Mouse (Mus musculus) heart, postnatal 0 days (tissue): ENCODE measurements around the gene Atf7ip2. TPM values are rescaled to one million over a fixed set of nuclear protein-coding genes. Genes with fewer than 3 reads are reported as not detected.
"Not testable (repeated sequence)": the region's sequence is repeated elsewhere in the genome, so short reads cannot be mapped to it uniquely, and the experiment has no call there.

Experiments used
- ATAC-seq: fragments of 200-750 bp; cut with Nextera tagmentation; 2 replicates; pipeline ENCODE4 v1.8.0; 2017; ENCODE audit warnings: low read depth, moderate number of reproducible peaks, moderate library complexity; ENCODE audit not compliant: insufficient read depth
- DNase-seq: peaks from one replicate; pipeline ENCODE4 v3.0.0-alpha.2; 2016; ENCODE audit warnings: low spot score
- H3K27ac ChIP-seq: fragments of 300-500 bp; sonication (generic); 2 replicates; pipeline ENCODE4 v1.5.1; 2014; ENCODE audit warnings: low read depth, mild to moderate bottlenecking
- H3K27me3 ChIP-seq: fragments of 300-500 bp; sonication (generic); 2 replicates; pipeline ENCODE4 v1.6.1; 2014; ENCODE audit warnings: low read length, mixed read lengths; ENCODE audit not compliant: control insufficient read depth, insufficient read depth
- H3K36me3 ChIP-seq: fragments of 300-500 bp; sonication (generic); replicated peaks from 2 replicates; pipeline ENCODE4 v1.6.1; 2014; ENCODE audit warnings: low read length, mixed read lengths; ENCODE audit not compliant: control insufficient read depth, insufficient read depth
- H3K4me1 ChIP-seq: fragments of 300-500 bp; sonication (generic); 2 replicates; pipeline ENCODE4 v1.6.1; 2014; ENCODE audit warnings: antibody characterized with exemption; ENCODE audit not compliant: control insufficient read depth, insufficient read depth
- H3K4me2 ChIP-seq: fragments of 300-500 bp; sonication (generic); 2 replicates; pipeline ENCODE4 v1.6.1; 2014; ENCODE audit warnings: low read depth, mild to moderate bottlenecking, low read length, moderate library complexity
- H3K4me3 ChIP-seq: fragments of 300-500 bp; sonication (generic); 2 replicates; pipeline ENCODE4 v1.5.1; 2014; ENCODE audit warnings: low read depth, low read length
- H3K9ac ChIP-seq: fragments of 300-500 bp; sonication (generic); replicated peaks from 2 replicates; pipeline ENCODE4 v1.6.1; 2014; ENCODE audit warnings: low read depth, low read length, mixed read lengths
- H3K9me3 ChIP-seq: fragments of 300-500 bp; sonication (generic); replicated peaks from 2 replicates; pipeline ENCODE4 v1.6.1; 2016; ENCODE audit warnings: low read length; ENCODE audit not compliant: control insufficient read depth
- CTCF ChIP-seq: IDR thresholded peaks from 2 replicates; pipeline ENCODE4 v1.5.1; 2016; ENCODE audit warnings: antibody characterized with exemption, control low read depth, low read depth
- EP300 ChIP-seq: IDR thresholded peaks from 2 replicates; pipeline ENCODE4 v1.6.1; 2016; ENCODE audit warnings: antibody characterized with exemption, low read depth
- WGBS: fragments of 180-500 bp; shearing (Covaris S2); extraction: QIAGEN DNeasy Blood & Tissue Kit; methylation state at CpG from one replicate; pipeline ENCODE4 v1.1.7; 2014; 5-methylcytosine and 5-hydroxymethylcytosine counted together
- polyA plus RNA-seq: library from polyadenylated mRNA; unstranded; fragments of >200 nt; fragmentation: Nextera tagmentation; extraction: Ambion mirVana; gene quantifications from 2 replicates; pipeline ENCODE4 v1.2.1, GENCODE M21; 2015
- total RNA-seq: library from RNA; depleted of rRNA; stranded (reverse); fragments of >200 nt; gene quantifications from 2 replicates; pipeline ENCODE4 v1.2.3, GENCODE M21; 2014; ENCODE audit warnings: low replicate concordance

Gene Atf7ip2
- total and polyA plus RNA-seq, 2 experiments from 2014 or later, result 0.10 TPM; not detected in 1

- ATAC-seq, result no peak
- Histone ChIP-seq H3K27ac (no peak overlapping the region), H3K27me3 (no peaks in the 10 kb centered on the region), H3K4me2 (no peak overlapping the region), H3K36me3 (no peaks in the 10 kb centered on the region), H3K9me3 (no peaks in the 10 kb centered on the region), H3K9ac (no peak overlapping the region), H3K4me1 (no peaks in the 10 kb centered on the region), H3K4me3 (no peak overlapping the region)
- TF ChIP-seq CTCF (no peak), EP300 (no peak)
- WGBS, result 75% methylated on average over 4 of the region's 4 CpGs
- no peak for DNase-seq
Measured at GRCm38 (mm10) chr16:10171276-10171675, 21.2 kb upstream of the Atf7ip2 start.

- WGBS, result 81% methylated on average over 3 of the region's 3 CpGs
- Histone ChIP-seq H3K27ac (no peak overlapping the region), H3K9ac (no peak overlapping the region), H3K4me1 (no peaks in the 10 kb centered on the region), H3K4me3 (no peak overlapping the region), H3K27me3 (no peaks in the 10 kb centered on the region), H3K4me2 (no peak overlapping the region), H3K9me3 (no peaks in the 10 kb centered on the region), H3K36me3 (no peaks in the 10 kb centered on the region)
- TF ChIP-seq CTCF (no peak), EP300 (no peak)
- DNase-seq, result no peak
- ATAC-seq, result no peak
Measured at GRCm38 (mm10) chr16:10172179-10172820, 20.2 kb upstream of the Atf7ip2 start.

GRCm38 (mm10) chr16:10187461-10187860 lies 5.1 kb upstream of the Atf7ip2 start:
- H3K4me3 ChIP-seq, H3K27me3 ChIP-seq, H3K4me2 ChIP-seq, H3K36me3 ChIP-seq, H3K9ac ChIP-seq, DNase-seq, H3K4me1 ChIP-seq, ATAC-seq, H3K27ac ChIP-seq: not testable (repeated sequence)
- peaks cover 24% of the 10 kb centered on the region; the same call in 1 of the 2 replicates for H3K9me3 ChIP-seq
- WGBS, result 96% methylated on average over 10 of the region's 10 CpGs

GRCm38 (mm10) chr16:10208777-10209176 lies 16.3 kb downstream of the Atf7ip2 start:
- no peak overlapping the region for H3K9ac ChIP-seq
- H3K9me3 ChIP-seq, result no peaks in the 10 kb centered on the region
- no peaks in the 10 kb centered on the region for H3K27me3 ChIP-seq
- 63% methylated on average over 1 of the region's 1 CpGs for WGBS
- H3K27ac ChIP-seq, result no peak overlapping the region
- no peak for DNase-seq
- H3K4me1 ChIP-seq, result no peaks in the 10 kb centered on the region
- H3K36me3 ChIP-seq, result no peaks in the 10 kb centered on the region
- no peak overlapping the region for H3K4me2 ChIP-seq
- H3K4me3 ChIP-seq, result no peak overlapping the region
- no peak for TF ChIP-seq CTCF
- no peak for TF ChIP-seq EP300
- no peak for ATAC-seq

GRCm38 (mm10) chr16:10216366-10216765 lies 23.9 kb downstream of the Atf7ip2 start:
- not testable (repeated sequence) for H3K27me3 ChIP-seq, H3K27ac ChIP-seq, H3K9ac ChIP-seq, H3K4me1 ChIP-seq, ATAC-seq, H3K9me3 ChIP-seq, H3K4me2 ChIP-seq, H3K4me3 ChIP-seq, H3K36me3 ChIP-seq, DNase-seq
- 76% methylated on average over 1 of the region's 1 CpGs for WGBS

GRCm38 (mm10) chr16:10217020-10217419 lies 24.5 kb downstream of the Atf7ip2 start:
- WGBS, result 66% methylated on average over 2 of the region's 2 CpGs
- DNase-seq, H3K4me2 ChIP-seq, H3K36me3 ChIP-seq, H3K4me3 ChIP-seq, H3K27ac ChIP-seq, ATAC-seq, H3K4me1 ChIP-seq, H3K9me3 ChIP-seq, H3K9ac ChIP-seq, H3K27me3 ChIP-seq: not testable (repeated sequence)
